Comparison of ENCODE assay signal across 17 mouse cellular contexts in the genomic region with DNA sequence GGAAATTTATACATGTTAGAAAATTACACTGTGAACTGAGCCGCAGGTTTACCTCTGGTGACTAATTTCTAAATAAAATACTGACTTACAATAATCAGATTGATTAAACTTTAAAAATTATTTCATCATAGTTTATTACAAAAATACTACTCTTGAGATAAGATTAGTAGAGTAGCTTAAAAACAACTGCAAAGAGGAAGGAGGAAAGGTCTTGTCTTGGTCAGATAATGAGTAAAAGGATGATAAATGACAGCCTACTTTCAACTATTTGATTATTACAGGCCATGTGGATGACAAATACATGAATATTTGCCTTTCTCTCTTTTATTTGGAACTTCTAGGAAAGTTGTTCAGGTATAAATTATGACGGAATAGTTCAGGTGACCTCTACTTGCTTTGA.
DNase-seq lines count a peak whose midpoint lies in the region; TF ChIP-seq lines count a peak whose summit lies in the region.
"Had no signal": no experiment of that assay in that cellular context is flagged by ENCODE, and none has a peak within 500 bp of the region (broad histone marks: within the 10 kb centered on the region; RNA-seq: fewer than 3 reads in every experiment).

No protein-coding gene starts in this region.

- H3K27ac ChIP-seq in MEL (ENCODE audit: control insufficient read depth, low read depth, low read length): no peak overlapping the region

- H3K4me1 ChIP-seq in MEL (ENCODE audit: control insufficient read depth in 1 of 2, insufficient read depth in 2 of 2, low read length in 2 of 2): peaks cover 3 to 9% of the 10 kb centered on the region in 2 experiments; a peak in 2 of 4 replicates
- H3K4me1 ChIP-seq in lung, adult 2 months (ENCODE audit: control insufficient read depth, insufficient read depth, low read length): no peaks in the 10 kb centered on the region

- WGBS in lung, adult 2 months: 82% methylated on average over 2 of the region's 2 CpGs

- peak; percentile 81 to 84 for TF ChIP-seq EP300 in MEL (IDR thresholded peaks at IDR 0.05; ENCODE audit: low read depth in 1 of 2, low read length in 2 of 2)

- no peaks in the 10 kb centered on the region for H3K27me3 ChIP-seq in MEL (ENCODE audit: control insufficient read depth in 1 of 2, insufficient read depth in 2 of 2, low read length in 2 of 2)
- H3K27me3 ChIP-seq: CH12.LX, Patski had no signal

- TF ChIP-seq POLR2A in MEL (IDR thresholded peaks at IDR 0.05; ENCODE audit: control insufficient read depth in 1 of 2, insufficient read depth in 1 of 2, low read depth in 1 of 2, low read length in 2 of 2, poor library complexity in 1 of 2): no peak
- no peak for TF ChIP-seq POLR2A in lung, adult 2 months (IDR thresholded peaks at IDR 0.05; ENCODE audit: borderline replicate concordance, extremely low read depth, low read depth, low read length)

- no peak overlapping the region for H3K4me3 ChIP-seq in MEL (ENCODE audit: control insufficient read depth in 1 of 2, insufficient read depth in 1 of 2, low read depth in 2 of 2, low read length in 2 of 2)
- H3K4me3 ChIP-seq in lung, adult 2 months (replicated peaks; ENCODE audit: extremely low read depth, low read depth, low read length): no peak overlapping the region

- no peak for TF ChIP-seq CTCF in MEL (IDR thresholded peaks at IDR 0.05 in 2 of 3, conservative IDR thresholded peaks at IDR 0.05 in 1 of 3; ENCODE audit: control insufficient read depth in 1 of 3, insufficient read depth in 1 of 3, low read depth in 2 of 3, low read length in 3 of 3, poor library complexity in 1 of 3, severe bottlenecking in 1 of 3)
- TF ChIP-seq CTCF in lung, adult 2 months (IDR thresholded peaks at IDR 0.05; ENCODE audit: insufficient read depth, low read length): no peak

- no peaks in the 10 kb centered on the region for H3K9me3 ChIP-seq in MEL (replicated peaks; ENCODE audit: insufficient read depth, low read length)

- DNase-seq in MEL (ENCODE audit: low read depth, low spot score): peak; percentile 26
- no peak for DNase-seq in lung, adult 2 months
- DNase-seq: adrenal gland, adult 2 months; adrenal gland, adult 8-10 months; adrenal gland, postnatal 10 days; adrenal gland, postnatal 14 days; adrenal gland, postnatal 25 days; adrenal gland, postnatal 36 days; B cell, adult 2 months; cerebellum, adult 11 months; cerebellum, adult 11-12 months; cerebellum, adult 18-20 months; cerebellum, adult 2 months; cerebellum, adult 8-10 months had no signal

- H3K9ac ChIP-seq in MEL (ENCODE audit: control insufficient read depth, low read depth, low read length, poor library complexity, severe bottlenecking): no peak overlapping the region

- no peak for TF ChIP-seq RAD21 in MEL (IDR thresholded peaks at IDR 0.05; ENCODE audit: low read depth, low read length)

- H3K36me3 ChIP-seq in MEL (ENCODE audit: control insufficient read depth in 1 of 2, insufficient read depth in 2 of 2, low read length in 2 of 2): peaks cover 0 to 10% of the 10 kb centered on the region in 2 experiments; a peak in 2 of 4 replicates
- H3K36me3 ChIP-seq: G1E had no signal

- no peaks in the 10 kb centered on the region for H3K79me2 ChIP-seq in MEL (ENCODE audit: control insufficient read depth, insufficient read depth, low read length, poor library complexity)

TF ChIP-seq in MEL, 35 proteins besides CTCF, POLR2A, EP300 and RAD21:
- TF ChIP-seq ETS1 (IDR thresholded peaks at IDR 0.05; ENCODE audit: low read depth, low read length): peak; percentile 68
- TF ChIP-seq JUND (IDR thresholded peaks at IDR 0.05; ENCODE audit: low read depth, low read length): no peak
- no peak for TF ChIP-seq POLR2AphosphoS5 (IDR thresholded peaks at IDR 0.05; ENCODE audit: borderline replicate concordance, low read depth, low read length)
- TF ChIP-seq MYC (IDR thresholded peaks at IDR 0.05; ENCODE audit: low read depth, low read length): 0 out of 2 replicates have a peak, but pooled peaks have one; percentile 39
- peak; percentile 79 for TF ChIP-seq GATA1 (IDR thresholded peaks at IDR 0.05; ENCODE audit: low read depth, low read length)
- TF ChIP-seq MAX (IDR thresholded peaks at IDR 0.05; ENCODE audit: low read length): 0 out of 2 replicates have a peak, but pooled peaks have one; percentile 18
- peak; percentile 42; the same call in 1 of the 2 replicates for TF ChIP-seq MXI1 (IDR thresholded peaks at IDR 0.05; ENCODE audit: low read depth, low read length)
- no peak for TF ChIP-seq NELFE (IDR thresholded peaks at IDR 0.05; ENCODE audit: low read depth, low read length)
- peak; percentile 84 for TF ChIP-seq TCF12 (IDR thresholded peaks at IDR 0.05; ENCODE audit: low read depth, low read length)
- 0 out of 2 replicates have a peak, but pooled peaks have one; percentile 35 for TF ChIP-seq RCOR1 (IDR thresholded peaks at IDR 0.05; ENCODE audit: low read depth, low read length)
- 0 out of 2 replicates have a peak, but pooled peaks have one; percentile 16 for TF ChIP-seq SIN3A (IDR thresholded peaks at IDR 0.05; ENCODE audit: low read length)
- TF ChIP-seq ZNF384 (IDR thresholded peaks at IDR 0.05; ENCODE audit: low read depth, low read length): no peak
TF ChIP-seq in MEL: peak in this region for 8.
